Mouse (Mus musculus): ENCODE data around the gene Scg5.

DNA sequence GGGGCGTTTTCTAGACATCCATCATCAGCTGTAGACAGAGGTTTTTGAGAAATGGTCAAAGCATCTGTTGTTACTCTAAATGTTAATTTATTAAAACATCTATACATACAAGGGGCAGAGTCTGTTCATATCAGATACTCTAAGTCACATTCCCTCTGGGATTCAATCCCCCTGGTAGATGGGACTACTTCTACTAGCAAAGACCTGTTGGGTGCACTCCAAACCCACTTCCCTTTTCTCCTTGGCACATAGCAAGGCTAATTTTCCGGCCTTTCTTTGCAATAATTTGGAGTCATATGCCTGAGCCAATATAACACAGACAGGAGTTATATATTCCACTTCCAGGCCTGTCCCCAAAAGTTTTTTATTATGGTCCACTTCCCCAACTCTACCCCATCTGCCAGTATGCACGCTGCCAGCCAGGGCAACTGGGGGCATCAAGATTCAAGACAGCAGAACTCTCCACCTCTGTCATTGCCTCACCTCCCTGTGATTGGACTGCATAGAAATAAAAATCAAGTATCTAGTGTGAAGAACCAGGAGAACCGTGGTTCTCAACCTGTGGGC lies 40.0 kb downstream of the Scg5 start:
- TF ChIP-seq TAL1 (IDR thresholded peaks at IDR 0.05; ENCODE audit: low read length), result no peak
- TF ChIP-seq GATA1 (IDR thresholded peaks at IDR 0.05; ENCODE audit: low read length), result no peak
